Mouse (Mus musculus): ENCODE measurements around the gene Prkn. TPM values are rescaled to one million over a fixed set of nuclear protein-coding genes. Genes with fewer than 3 reads are reported as not detected.

Prkn gene
- total RNA-seq, 2 experiments from 2014 or later, result 1.8 TPM; not detected in 1

DNA sequence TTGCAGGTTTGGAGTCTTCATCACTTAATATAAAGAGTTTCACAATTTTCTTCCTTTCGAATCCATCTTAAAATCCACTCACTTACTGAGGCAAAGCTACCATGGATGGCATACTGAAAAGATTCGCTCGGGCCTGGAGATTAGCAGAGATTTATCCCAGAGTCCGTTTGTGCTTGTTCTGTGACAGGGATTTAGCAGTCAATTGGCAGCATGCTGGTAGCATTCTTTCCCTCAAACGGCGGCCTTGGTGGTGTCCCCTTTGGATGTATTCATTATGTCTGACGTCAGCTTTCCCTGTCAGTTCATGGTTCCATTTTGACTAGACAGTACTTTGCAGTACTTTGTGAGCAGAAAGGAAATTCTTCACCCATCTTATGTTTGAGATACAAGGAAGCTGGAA lies 662.4 kb downstream of the Prkn start:
- ATAC-seq (replicated peaks; ENCODE audit: poor library complexity, severe bottlenecking), result no peak

DNA sequence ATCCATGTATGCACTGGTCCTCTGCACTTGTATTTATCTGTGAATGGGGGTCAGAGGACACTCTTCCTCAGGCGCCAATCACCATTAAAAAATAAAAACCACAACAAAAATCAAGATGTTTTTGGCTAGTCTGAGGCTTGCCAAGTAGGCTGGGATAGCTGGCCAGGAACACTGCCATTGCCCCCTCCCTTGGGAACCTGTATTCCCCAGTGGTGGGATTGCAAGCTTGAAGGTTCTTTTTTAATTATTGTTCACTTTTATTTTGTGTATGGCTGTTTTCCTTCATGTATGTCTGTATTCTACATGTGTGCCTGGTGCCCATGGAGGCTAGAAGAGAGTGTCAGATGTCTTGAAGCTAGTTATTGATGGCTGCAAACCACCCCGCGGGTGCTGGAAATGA lies 664.3 kb downstream of the Prkn start:
- no peak for ATAC-seq (replicated peaks; ENCODE audit: poor library complexity, severe bottlenecking)

DNA sequence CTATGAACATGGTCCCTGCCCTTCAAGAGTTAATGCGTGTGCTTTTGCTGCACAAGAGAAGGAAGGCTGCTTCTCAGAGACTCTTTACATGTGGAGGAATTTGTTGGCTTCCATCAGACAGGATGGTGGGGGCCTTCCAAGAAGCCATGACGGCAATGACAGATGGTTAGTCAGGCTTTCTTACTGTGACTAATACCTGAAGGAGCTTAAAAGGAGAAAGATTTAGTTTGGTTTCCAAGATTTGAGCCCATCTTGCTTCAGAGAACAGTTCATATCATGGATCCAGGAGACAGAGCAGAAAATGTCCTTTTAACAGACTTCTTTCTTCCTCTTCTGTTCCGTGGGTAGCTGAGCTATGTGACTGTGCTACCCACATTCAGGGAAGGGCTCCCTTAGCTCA lies 666.9 kb downstream of the Prkn start:
- no peak for ATAC-seq (replicated peaks; ENCODE audit: poor library complexity, severe bottlenecking)

DNA sequence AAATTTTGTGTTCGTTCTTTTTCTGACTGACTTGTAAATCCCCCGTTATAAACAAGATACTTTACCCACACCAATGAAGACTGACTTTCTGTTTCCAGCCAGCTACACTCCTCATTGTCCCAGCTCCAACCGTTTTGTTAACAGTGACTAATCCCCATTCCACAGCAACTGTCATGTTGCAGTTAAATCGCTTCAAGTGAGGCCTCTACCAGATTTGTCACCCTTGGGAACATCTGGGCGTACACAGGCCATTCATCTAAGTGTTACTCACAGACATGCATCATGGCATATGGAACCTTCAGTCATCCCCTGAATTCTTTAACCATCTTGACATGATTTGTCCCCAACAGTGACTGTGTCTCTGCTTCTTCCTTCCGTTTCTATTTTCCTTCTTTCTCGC lies 669.9 kb downstream of the Prkn start:
- no peak for ATAC-seq (replicated peaks; ENCODE audit: poor library complexity, severe bottlenecking)

DNA sequence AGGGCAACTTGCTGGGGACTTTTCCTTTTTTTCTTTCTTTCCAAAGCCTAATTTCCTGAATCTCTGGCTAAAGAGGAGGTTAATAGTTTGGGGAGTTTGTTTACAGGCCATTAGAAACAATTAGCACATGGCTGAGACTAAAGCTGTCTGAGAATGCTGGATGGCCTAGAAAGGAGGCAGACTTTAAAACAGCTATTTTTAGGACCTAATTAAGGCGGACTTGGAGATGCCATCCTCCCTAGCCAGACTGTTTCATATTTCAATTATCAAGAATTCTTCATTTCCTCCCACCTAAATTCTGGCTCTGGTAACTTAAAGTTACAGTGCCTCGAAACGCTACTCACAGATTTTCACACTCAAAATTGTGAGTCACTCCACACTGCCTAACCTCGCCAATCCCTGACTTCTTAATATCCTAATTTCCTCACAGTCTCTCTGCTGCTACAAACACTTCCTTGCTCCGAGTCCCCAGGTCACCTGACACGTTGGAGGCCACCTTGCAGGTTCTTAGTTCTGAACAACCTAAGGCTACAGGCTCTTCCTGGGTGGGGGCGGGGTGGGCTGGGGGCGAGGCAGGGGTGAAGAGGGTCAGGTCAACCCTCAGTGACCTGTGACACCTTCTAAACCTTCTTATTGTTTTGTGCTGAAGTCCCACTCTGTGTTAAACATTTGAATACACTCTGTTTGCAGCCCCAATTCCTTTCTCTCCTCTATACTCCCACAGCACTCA lies 674.0 kb downstream of the Prkn start:
- ATAC-seq (replicated peaks; ENCODE audit: poor library complexity, severe bottlenecking), result no peak

DNA sequence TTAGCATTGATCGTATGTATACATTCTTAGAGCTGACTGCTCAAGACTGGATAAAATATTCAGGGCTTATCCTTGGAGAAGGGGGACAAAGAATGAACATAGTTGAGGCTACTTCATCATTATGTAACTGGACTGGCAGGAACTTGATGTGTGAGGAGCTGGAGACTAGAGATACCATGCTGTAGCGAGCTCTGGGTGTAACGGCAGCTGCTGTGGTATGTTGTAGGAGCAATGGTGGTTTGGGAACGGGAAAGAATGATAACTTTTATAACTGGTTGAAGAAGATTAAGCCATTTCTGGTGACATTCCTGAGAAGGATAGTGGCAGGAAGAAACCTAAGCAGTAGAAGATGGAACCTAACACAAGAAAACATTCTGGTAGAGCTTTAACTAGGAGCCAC lies 675.4 kb downstream of the Prkn start:
- ATAC-seq (replicated peaks; ENCODE audit: poor library complexity, severe bottlenecking), result no peak

DNA sequence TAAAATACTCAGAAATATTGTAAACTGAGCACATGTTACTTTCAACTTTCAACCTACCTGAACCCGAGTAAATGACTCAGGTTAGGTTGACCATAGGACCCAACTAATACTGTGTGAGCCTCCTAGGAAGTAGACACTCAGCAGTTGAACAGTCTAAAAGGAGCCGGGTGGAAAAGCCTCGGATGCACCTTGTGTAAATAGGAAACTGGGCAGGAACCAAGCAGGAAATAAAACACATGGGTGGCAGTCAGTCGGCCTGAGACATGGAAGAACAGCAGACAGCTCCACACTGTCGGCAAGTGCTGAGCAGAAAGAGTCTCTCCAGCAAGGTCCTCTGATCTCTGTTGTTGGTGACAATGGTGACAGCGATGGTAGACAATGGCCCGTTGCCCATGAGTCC lies 676.0 kb downstream of the Prkn start:
- ATAC-seq (replicated peaks; ENCODE audit: poor library complexity, severe bottlenecking), result no peak

DNA sequence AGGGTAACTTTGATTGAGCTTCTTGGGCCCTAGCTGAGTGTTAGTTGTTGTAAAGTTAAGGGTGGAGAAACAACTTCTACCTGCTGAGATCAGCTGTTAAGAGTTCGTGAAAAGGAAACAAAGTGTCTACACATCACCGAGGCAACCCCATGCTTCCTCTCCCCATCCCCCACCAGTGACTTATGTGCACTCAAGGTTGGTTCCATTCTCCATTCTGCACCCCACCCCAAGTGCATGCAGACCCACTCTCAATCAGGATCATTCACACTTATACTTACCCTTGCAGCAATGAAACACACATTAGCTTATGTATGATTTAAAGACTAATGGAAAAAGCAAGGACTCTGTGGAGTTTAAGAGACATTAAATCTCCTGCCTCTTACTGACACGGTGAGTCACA lies 691.9 kb downstream of the Prkn start:
- ATAC-seq (replicated peaks; ENCODE audit: poor library complexity, severe bottlenecking), result no peak

DNA sequence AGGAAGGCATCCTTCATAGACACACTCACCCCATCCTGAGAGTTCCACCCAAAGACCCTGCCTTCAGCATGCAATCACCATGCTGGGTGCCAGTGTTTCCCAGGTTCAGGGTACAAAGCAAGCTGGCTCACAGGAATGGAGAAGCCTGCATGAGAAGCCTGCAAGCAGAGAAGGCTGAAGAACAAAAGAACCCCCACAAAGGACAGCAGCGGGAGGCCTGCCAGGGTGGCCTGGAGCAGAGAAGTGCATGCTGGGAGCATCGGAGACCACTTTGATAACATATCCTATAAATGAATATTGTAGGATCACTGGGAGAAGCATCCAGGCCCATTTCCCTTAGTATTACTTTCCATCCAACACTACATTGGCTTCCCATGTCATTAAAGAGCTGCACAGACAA lies 692.6 kb downstream of the Prkn start:
- ATAC-seq (replicated peaks; ENCODE audit: poor library complexity, severe bottlenecking), result no peak

DNA sequence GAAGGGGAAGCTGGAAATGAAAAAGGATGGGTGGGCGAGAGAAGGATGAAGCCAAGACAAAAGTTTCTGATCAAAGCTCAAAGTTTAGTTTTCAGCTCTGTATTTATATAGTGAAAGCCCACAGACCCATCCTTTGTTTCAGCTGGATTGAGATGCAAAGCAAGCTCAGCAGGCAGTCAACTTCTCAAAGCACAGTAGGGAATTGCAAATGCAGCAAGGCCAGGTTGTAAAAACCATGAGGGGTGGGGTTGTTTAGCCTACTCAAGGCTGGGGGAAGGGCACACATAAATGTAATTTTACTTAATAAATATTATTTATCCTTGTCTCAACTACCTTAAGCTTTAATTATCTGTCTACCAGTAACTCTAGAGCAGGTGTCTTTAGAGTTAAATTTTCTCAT lies 693.7 kb downstream of the Prkn start:
- ATAC-seq (replicated peaks; ENCODE audit: poor library complexity, severe bottlenecking), result no peak

DNA sequence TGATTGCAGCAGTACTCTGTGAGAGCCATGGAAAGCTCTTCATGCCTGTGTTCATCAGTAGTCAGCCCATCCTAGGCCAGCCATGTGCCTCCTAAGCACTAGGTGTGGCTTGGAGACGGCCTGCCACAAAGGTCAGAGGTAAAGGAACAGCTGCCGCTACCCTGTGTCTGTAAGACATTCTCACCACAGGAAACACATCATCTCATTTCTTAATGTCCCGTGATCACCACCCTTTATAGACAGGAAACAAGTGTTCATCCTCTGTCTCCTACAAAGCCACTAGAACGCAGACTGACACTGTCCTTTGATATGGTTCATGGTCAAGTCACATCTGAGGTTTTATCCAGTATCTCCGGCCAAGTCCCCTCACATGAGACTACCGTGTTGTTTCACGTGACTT lies 698.6 kb downstream of the Prkn start:
- ATAC-seq (replicated peaks; ENCODE audit: poor library complexity, severe bottlenecking), result peak; percentile 73

DNA sequence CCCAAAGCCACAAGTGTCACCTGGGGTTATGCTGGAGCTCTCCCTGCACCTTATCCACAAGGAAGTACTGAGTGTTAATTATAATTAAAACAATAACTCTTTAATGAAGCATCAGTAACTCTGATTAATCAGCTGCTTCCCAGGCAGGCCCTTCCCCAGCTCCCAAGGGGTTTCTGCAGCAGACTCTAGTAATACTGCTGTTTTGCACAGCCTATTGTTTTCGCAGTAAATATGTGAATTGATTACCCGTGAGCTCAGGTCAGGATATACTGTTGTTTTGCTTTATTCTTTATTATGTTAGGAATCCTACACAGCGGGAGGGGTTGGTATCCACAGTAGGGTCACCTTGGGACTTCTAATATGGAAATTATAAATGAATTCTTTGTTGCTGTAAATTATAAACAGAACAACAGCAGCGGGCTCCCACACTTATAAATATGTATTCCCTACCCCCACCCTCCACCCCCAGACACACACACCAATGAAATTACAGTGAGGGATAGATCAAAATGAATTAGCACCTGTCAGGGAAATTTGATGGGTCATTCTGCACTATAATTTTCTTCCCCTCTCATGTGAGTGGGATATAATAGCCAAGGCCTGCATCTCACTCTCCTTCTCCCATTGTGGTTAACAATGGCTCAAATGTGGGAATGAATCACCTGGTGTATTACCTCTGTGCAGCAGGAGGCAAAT lies 701.9 kb downstream of the Prkn start:
- no peak for ATAC-seq (replicated peaks; ENCODE audit: poor library complexity, severe bottlenecking)

DNA sequence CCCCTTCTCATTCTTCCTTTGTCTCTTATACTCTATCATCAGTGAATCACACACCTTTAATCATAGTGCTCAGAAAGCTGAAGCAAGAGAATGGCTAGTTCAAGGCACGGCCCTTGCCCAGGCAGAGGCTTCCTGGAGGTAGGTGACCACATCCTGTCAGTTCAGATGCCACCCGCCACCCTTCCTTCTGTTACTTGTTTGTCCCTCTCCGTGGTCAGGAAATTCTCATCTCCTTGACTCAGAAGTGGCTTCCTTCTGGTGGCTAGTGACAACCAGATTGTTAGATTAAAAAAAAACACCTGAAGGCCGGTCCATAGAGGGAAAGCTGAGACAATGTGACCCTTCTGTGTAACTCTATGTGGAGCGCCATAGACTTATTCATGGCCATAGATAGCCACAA lies 710.4 kb downstream of the Prkn start:
- ATAC-seq (replicated peaks; ENCODE audit: poor library complexity, severe bottlenecking), result peak; percentile 70

DNA sequence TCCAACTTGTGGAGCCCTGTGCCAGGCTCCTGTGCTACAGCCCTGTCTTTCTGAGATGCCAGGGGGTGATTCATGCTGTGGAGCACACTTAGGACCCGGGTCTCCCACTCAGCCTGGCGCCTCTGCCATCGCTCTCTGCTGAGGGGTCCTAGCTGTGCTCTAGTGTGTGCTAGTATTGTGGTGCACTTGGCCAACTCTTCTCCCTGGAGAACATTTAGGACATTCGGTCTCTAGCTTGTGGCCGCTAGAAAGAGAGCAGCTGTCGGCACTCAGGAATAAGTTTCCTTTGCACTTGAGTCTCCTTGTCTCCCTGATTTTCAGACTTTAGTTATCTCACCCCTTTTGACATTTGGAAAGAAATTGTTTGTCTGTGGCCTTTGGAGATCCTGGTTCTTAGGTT lies 725.5 kb downstream of the Prkn start:
- ATAC-seq (replicated peaks; ENCODE audit: poor library complexity, severe bottlenecking), result no peak

DNA sequence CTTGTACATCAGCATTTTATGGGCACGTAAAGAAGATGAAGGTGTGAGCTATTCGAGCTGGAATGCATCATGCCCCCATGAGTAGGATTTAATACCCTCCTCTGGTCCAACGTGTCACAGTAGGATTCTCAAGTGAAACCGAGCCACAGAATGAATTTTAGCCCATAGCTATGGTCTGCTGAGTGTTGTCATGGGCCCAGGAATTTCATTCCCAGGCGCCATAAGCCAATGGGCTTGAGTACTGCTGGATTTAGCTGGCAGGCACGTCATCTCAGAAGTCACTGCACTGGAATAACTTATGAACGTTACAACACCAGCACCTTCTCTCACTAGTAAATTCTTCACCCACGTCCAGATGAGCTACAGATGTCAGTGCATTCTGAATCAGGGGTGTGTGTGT lies 730.2 kb downstream of the Prkn start:
- ATAC-seq (replicated peaks; ENCODE audit: poor library complexity, severe bottlenecking), result no peak

DNA sequence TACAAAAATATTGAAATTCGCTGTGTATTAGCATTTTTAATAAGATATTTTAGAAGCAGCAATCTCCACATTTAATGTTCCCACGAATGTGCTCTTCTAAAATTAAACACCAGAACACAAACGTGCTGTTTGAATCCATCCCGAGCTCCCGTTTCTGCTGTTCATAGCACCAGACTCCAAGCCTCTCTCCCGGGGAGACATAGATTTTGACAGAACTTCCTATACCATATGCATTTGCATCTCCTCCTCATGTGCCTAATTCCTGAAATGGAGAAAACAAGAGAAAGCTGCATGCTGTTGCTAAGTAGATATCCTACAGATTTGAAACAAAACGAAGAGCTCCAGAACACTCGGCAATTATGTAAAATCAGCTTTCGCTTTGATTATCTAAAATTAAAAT lies 733.5 kb downstream of the Prkn start:
- no peak for ATAC-seq (replicated peaks; ENCODE audit: poor library complexity, severe bottlenecking)

DNA sequence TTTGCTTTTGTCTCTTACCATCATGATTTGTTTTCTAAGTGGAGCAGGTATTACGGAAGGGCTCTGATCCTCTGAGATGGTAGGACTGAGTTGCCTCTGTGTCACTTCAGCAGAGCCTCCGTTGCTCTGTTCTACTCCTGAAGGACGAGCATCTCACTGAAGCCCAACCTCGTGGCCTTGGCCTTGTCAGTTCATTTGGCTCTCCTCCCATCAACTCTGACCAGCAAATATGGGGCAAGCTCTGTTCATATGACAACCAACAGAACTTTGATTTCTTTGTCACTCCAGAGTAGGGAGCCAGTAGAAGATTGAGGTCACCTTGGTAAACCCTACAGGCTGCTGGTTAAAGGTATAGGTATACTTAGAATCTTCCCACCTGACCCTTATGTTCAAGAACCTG lies 745.3 kb downstream of the Prkn start:
- ATAC-seq (replicated peaks; ENCODE audit: poor library complexity, severe bottlenecking), result no peak

DNA sequence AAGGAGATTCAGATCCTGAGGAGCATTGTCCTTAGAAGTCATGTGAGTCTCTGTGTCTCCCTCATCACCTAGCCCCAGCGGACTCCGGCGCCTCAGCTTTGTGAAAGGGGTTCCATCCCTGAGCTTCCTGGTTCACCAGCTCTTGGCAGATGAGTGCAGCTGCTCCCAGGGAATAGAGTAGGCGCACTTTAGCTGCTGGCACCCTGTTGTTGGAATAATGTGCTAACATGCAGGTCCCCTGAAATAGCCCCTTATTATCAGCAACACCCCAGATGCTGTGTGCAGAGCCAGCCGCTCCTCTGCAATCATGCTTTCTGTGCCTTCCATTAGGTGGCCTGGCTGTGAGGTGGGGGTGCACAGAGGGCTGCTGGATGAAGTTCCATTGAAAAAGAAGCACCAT lies 767.7 kb downstream of the Prkn start:
- no peak for ATAC-seq (replicated peaks; ENCODE audit: poor library complexity, severe bottlenecking)

DNA sequence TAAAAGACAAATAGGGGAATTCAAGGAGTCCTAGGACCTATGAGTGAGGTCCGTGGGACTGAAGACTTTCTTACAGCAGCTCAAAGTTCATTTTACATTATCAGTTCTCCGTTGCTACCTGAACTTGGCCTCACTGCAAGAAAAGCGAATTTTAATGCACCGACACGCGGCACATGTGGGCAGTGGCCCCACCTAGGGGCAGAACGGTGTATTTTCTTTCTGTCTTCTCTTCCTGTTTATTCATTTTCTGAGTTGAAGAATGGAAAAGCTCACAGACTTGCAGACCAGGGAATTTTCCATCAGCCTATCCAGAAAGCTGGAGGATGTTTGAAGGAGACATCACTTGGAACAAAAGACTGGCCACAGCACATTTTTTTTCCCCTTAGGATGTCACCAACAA lies 771.3 kb downstream of the Prkn start:
- peak; percentile 58 for ATAC-seq (replicated peaks; ENCODE audit: poor library complexity, severe bottlenecking)

DNA sequence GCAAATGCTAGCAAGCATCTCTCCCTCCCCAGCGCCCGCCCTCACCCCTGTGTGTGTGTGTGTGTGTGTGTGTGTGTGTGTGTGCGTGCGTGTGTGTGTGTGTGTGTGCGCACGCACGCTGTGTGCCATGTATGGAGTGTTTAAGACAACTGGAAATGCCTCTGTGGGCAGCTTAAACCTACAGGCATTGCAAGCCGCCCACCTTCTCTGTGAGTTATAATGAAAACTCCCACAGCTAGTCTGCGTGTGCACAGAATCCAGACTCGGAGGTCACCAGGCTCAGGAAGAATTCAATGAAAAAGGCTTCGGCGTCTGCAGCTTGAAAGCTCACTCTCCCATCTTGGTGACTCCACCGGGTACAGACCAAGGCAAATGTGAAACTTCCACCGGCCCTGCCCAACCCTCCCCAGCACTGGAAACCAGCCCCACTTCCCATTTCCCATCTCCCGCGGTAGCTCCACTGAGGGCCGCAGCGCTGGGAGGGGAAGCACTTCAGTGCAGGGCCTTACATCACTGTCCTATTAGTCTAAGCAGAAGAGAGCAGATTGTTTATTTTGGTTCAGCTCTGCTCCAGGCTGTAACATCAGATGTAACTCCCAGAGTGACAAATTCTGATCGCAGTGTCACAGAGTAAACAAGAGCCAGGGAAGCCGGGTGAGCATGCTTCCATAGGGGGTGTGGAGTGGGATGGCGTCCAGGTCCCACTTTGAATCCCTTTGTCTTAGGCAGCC lies 772.8 kb downstream of the Prkn start:
- ATAC-seq (replicated peaks; ENCODE audit: poor library complexity, severe bottlenecking), result peak; percentile 89

DNA sequence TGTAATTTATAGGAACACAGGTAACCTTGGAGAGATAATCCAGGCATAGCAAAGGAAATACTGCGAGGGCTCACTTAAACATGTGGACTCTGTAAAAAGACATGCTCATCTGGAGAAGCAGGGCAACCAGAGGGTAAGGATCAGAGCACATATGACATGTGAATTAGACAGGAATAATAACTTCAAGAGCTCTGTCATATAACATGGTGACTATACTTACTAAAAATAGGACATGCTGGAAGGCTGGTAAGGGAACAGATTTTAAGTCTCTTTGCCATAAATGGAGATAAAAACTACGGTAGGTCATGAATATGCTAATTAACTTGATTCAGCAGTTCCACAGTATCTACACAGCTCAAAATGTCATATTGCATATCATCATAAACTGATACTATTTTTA lies 777.4 kb downstream of the Prkn start:
- no peak for ATAC-seq (replicated peaks; ENCODE audit: poor library complexity, severe bottlenecking)
